Mouse (Mus musculus): ENCODE results near the gene Gm28729.
"Not testable (repeated sequence)": the region's sequence is repeated elsewhere in the genome, so short reads cannot be mapped to it uniquely, and the experiment has no call there.

Gene Gm28729

DNA sequence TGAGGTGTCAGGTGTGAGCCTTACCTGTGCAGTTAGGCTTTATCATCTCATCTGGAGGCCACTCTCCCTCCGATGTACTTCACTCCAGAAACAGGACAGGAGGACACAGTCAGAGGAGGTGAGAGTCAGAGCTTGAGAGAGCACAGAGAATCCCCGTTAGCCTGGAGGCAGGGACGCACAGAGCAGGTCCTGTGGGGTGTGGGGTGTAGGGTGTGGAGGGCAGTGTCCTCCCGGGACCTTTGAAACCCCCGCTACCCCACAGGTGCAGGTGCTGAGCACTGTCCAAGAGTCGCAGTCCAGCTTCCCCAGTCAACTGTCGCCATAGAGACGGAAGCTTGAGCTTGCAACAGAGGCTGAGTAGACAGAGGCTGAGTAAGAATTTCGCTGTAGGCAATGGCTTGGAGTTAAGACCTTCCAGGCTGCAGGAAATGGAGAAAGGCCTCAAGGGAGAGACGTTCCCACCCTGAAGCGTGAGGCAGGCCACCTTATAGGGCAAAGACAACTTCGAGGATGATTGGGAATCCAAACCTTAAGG is at the start of gene Gm28729:
Gm28729 (minus strand) TSS at position 293 of the 535 bp plus-strand sequence.
- DNase-seq (ENCODE audit: low read depth, low spot score): no peak
- H3K36me3 ChIP-seq (ENCODE audit: control insufficient read depth, insufficient read depth, low read length, poor library complexity, severe bottlenecking): no peaks in the 10 kb centered on the region
- no peaks in the 10 kb centered on the region for H3K27me3 ChIP-seq (ENCODE audit: control insufficient read depth, insufficient read depth, low read length, poor library complexity, severe bottlenecking)

DNA sequence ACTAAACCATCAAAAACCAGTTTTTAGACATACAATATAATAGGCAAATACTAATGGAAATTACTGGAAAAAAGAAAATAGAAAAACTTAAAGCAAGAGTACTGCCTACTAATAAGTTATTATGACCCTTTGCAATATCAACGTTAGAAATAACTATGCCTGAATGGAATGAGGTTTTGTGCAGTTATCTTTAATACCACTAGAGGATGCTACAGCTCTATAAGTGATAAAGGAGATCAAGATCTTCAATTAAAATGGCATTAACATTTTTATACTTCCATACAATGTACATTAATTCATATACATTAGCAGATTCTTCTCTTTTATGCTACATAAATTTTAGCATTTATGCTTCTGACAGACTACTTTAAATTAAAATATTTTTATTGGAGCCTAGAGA is 48.2 kb upstream of the Gm28729 start:
- H3K36me3 ChIP-seq (ENCODE audit: control insufficient read depth, insufficient read depth, low read length, poor library complexity, severe bottlenecking): peaks cover 17% of the 10 kb centered on the region
- DNase-seq (ENCODE audit: low read depth, low spot score): peak; percentile 64
- H3K27me3 ChIP-seq (ENCODE audit: control insufficient read depth, insufficient read depth, low read length, poor library complexity, severe bottlenecking): no peaks in the 10 kb centered on the region

DNA sequence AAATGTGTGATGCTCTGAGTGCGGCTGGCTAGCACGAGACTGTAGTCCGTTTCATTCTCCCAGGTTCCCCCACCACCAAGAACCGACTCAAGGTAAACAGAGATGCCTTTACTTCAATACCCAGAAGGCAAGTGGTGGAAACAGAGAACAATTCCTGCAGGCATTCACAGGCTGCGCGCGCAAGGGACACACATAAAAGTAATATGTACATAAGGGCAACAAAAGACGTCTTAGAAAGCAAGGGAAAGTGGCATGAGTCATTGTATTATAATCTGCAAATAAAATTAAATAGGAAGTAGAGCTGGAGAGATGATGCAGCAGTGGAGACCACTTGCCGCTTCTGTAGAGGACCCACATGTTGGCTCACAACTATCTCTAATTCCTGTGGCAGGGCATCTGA is 47.7 kb upstream of the Gm28729 start:
- DNase-seq (ENCODE audit: low read depth, low spot score): no peak
- Histone ChIP-seq H3K36me3 (ENCODE audit: control insufficient read depth, insufficient read depth, low read length, poor library complexity, severe bottlenecking) (peaks cover 18% of the 10 kb centered on the region), H3K27me3 (ENCODE audit: control insufficient read depth, insufficient read depth, low read length, poor library complexity, severe bottlenecking) (no peaks in the 10 kb centered on the region)

DNA sequence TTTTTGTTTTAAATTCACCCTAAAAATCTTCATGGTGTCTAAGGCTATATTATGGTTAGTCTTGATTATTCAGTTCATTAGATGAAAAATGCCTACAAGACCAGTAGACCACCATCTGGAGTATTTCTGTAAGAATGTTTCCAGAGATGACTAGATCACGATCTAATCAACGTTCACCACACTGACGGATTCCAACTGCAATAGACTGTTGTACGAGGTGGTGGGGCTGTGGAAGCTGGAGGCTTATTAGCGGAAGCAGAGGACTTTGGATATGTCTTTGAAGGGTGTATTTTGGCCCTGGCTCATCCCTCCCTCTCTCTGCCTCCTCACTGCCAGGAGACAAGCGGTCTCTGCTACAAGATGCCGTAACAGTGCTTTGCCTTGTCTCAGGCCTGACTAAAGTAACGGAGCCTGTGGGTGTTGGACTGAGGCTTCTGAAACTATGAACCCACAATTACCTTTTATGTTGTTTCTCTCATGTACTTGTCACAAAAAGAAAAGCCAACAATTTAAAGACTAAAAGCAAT is 41.5 kb upstream of the Gm28729 start:
- DNase-seq (ENCODE audit: low read depth, low spot score): no peak
- H3K36me3 ChIP-seq (ENCODE audit: control insufficient read depth, insufficient read depth, low read length, poor library complexity, severe bottlenecking): peaks cover 20% of the 10 kb centered on the region
- no peaks in the 10 kb centered on the region for H3K27me3 ChIP-seq (ENCODE audit: control insufficient read depth, insufficient read depth, low read length, poor library complexity, severe bottlenecking)

DNA sequence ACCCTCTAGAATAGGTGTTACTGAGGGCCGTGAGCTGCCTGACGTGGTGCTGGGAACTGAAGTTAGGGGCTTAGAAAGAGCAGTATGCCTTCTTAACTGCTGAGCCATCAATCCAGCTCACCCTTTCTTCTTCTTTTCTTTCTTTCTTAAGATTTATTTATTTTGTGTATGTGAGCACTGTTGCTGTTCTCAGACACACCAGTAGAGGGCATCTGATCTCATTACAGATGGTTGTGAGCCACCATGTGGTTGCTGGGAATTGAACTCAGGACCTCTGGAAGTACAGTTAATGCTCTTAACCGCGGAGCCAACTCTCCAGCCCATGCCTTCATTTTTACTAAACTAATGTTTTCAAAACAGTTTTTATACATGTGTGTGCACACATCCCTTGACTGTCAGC is 38.4 kb upstream of the Gm28729 start:
- no peak for DNase-seq (ENCODE audit: low read depth, low spot score)
- H3K36me3 ChIP-seq (ENCODE audit: control insufficient read depth, insufficient read depth, low read length, poor library complexity, severe bottlenecking): peaks cover 16% of the 10 kb centered on the region

DNA sequence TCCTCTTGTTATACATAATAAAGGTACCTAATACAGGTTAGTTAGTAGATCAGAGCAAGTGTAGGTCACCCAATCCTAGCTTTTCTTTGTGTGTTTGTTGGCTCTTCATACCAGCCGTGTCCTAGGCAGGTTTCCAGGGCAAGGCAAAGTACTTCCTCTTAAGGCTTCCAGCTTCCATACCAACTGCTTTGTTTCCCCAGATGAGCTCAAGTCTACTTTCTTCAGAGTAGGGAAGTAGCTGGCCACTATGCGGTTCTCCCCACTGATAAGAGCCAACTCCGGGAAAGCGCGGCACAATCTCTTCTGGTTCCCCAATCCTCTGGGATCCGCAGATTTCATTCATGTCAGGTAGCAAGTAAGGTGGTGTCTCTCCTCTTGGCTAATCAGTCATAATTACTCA is 34.1 kb upstream of the Gm28729 start:
- DNase-seq (ENCODE audit: low read depth, low spot score): no peak
- Histone ChIP-seq H3K27me3 (ENCODE audit: control insufficient read depth, insufficient read depth, low read length, poor library complexity, severe bottlenecking) (no peaks in the 10 kb centered on the region), H3K36me3 (ENCODE audit: control insufficient read depth, insufficient read depth, low read length, poor library complexity, severe bottlenecking) (peaks cover 8% of the 10 kb centered on the region)

More for the DNA sequence above, 38.4 kb upstream of the Gm28729 start:
- no peaks in the 10 kb centered on the region for H3K27me3 ChIP-seq (ENCODE audit: control insufficient read depth, insufficient read depth, low read length, poor library complexity, severe bottlenecking)

DNA sequence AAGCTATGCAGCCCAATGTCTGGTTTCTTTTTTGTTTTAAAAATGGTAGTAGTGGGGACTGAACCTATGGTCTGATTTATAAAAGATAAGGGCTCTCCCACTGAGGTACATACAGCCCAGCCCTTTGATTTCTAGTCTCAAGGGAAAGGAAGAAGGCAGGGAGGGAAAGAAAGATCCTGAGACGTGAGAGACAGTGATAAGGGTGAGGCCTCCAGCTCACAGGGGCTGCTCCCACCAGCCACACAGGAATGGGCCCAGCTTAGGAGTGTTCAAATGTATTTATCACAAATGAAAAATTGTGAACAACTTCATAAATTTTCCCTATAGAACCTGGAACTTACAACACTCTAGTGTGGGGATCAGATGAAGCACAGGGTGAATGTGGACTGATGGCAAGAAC is 33.5 kb upstream of the Gm28729 start:
- no peak for DNase-seq (ENCODE audit: low read depth, low spot score)
- Histone ChIP-seq H3K36me3 (ENCODE audit: control insufficient read depth, insufficient read depth, low read length, poor library complexity, severe bottlenecking) (peaks cover 8% of the 10 kb centered on the region), H3K27me3 (ENCODE audit: control insufficient read depth, insufficient read depth, low read length, poor library complexity, severe bottlenecking) (no peaks in the 10 kb centered on the region)

DNA sequence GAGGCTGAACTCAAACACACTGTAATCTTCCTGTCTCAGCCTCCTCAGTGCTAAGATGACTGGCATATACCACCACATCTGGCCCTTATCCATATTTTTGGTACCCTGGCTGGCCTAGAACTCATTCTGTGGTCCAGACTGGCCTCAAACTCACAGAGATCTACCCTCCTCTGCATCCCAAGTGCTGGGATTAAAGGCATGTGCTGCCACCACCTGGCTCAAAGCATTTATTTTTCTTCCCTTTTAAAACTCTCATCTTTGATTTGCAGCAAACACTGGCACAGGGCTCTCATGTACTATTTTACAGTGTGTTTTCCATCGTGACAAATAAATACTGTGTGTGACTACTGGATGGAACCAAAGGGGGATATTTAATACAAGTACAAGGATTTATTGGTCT is 29.0 kb upstream of the Gm28729 start:
- no peaks in the 10 kb centered on the region for H3K27me3 ChIP-seq (ENCODE audit: control insufficient read depth, insufficient read depth, low read length, poor library complexity, severe bottlenecking)
- H3K36me3 ChIP-seq (ENCODE audit: control insufficient read depth, insufficient read depth, low read length, poor library complexity, severe bottlenecking): peaks cover 8% of the 10 kb centered on the region; the same call in 1 of the 2 replicates
- DNase-seq (ENCODE audit: low read depth, low spot score): no peak

DNA sequence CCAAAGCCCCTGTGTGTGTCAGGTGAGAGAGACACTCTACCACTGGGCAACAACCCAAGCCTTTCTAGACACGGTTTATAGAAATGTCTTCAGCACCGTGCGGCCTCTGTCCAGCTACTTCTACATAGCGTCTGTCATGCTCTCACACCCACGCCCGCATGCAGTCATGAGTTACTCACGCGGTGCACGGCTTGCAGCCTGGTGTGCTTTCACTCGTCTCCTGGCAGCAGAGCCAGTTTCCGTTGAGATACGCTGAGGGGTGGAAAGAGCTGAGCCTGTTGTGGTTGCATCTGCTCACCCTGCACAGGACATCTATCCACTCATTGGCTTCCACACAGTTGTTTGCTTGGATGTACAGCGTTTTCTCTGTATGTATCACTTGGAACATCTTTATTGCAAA is 20.3 kb upstream of the Gm28729 start:
- H3K27me3 ChIP-seq (ENCODE audit: control insufficient read depth, insufficient read depth, low read length, poor library complexity, severe bottlenecking): no peaks in the 10 kb centered on the region
- DNase-seq (ENCODE audit: low read depth, low spot score): no peak

DNA sequence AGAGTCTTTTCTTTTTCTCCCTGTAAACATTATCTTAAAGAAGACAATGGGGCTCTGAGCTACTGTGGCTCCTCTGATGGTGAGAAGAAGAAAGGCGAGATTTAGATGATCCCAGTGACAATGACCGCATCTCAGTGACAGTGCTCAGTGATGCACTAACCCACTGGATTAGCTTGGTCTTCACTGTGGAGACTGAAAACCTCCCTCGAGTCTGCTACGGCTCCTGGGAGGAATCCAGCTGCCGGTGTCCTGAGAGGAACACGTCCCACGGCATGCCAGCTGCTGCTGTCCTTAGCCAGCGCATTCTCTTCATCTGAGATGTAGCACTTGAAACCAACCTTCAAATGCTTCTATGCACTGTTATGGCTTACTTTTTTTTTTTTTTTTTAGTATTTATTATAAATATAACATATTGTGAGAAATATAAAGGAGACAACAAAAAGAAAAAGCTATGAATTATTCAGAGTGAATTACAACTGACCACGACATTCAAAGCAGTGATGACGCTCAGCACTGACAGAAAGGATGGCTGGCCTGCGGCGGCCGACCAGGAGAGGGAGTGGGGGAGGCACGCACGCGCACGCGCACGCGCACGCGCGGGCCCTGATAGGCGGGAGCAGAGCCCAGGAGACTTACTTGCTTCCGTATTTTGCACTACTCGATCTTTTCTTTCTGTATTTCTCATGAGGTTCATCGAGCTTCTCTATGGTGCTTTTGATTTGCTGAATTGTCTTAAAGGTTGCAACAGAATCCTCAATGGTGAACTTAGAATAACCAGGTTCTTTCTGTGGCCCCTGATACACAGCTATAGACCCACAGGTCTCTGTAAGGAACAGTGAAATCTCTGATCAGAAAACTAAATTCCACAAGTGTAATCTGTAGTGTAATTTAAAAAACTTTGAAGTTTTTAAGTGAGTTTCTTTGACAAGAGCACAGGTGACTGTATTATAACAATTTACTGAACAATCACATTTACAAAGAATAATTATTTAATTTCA is 18.9 kb upstream of the Gm28729 start:
- H3K36me3 ChIP-seq (ENCODE audit: control insufficient read depth, insufficient read depth, low read length, poor library complexity, severe bottlenecking): 0 out of 2 replicates have a peak, but pooled peaks cover 3% of the 10 kb centered on the region
- DNase-seq (ENCODE audit: low read depth, low spot score): peak; percentile 81

More for the DNA sequence above, 20.3 kb upstream of the Gm28729 start:
- 0 out of 2 replicates have a peak, but pooled peaks cover 3% of the 10 kb centered on the region for H3K36me3 ChIP-seq (ENCODE audit: control insufficient read depth, insufficient read depth, low read length, poor library complexity, severe bottlenecking)

DNA sequence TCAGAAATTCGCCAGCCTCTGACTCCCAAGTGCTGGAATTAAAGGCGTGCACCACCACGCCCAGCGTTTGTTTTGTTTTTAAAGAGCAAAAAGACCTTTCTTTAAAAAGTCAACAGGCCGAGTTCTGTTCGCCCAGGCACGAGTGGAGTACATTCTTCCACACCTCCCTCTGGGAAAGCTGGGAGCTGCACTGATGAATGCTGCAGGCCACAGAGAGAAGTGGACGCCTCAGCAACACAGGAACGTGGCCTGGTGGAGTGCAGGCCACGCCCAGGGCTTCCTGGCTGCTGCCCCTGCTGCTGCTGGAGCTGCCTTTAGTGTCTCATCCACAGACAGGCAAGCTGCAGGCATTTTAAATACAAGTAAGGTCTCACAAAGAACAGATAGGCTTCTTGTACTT is 13.9 kb upstream of the Gm28729 start:
- no peak for DNase-seq (ENCODE audit: low read depth, low spot score)
- Histone ChIP-seq H3K36me3 (ENCODE audit: control insufficient read depth, insufficient read depth, low read length, poor library complexity, severe bottlenecking) (no peaks in the 10 kb centered on the region), H3K27me3 (ENCODE audit: control insufficient read depth, insufficient read depth, low read length, poor library complexity, severe bottlenecking) (no peaks in the 10 kb centered on the region)

More for the DNA sequence above, 18.9 kb upstream of the Gm28729 start:
- H3K27me3 ChIP-seq (ENCODE audit: control insufficient read depth, insufficient read depth, low read length, poor library complexity, severe bottlenecking): no peaks in the 10 kb centered on the region

DNA sequence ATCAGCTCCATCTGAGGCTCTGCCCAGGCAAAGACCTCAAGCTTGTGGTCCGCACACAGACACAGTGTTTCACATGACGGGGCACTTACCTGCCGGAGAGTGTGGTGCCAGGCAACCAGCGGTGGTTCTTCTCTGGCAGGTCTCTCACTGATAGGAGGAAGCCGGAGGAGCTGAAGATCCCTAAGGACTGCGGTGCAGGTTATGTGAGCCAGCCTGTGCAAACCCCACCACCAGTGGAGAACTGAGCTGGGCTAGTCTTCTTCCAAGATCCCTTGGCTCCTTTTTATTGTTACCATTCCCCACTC is 12.5 kb upstream of the Gm28729 start:
- DNase-seq (ENCODE audit: low read depth, low spot score): no peak
- H3K27me3 ChIP-seq (ENCODE audit: control insufficient read depth, insufficient read depth, low read length, poor library complexity, severe bottlenecking): no peaks in the 10 kb centered on the region
- no peaks in the 10 kb centered on the region for H3K36me3 ChIP-seq (ENCODE audit: control insufficient read depth, insufficient read depth, low read length, poor library complexity, severe bottlenecking)

DNA sequence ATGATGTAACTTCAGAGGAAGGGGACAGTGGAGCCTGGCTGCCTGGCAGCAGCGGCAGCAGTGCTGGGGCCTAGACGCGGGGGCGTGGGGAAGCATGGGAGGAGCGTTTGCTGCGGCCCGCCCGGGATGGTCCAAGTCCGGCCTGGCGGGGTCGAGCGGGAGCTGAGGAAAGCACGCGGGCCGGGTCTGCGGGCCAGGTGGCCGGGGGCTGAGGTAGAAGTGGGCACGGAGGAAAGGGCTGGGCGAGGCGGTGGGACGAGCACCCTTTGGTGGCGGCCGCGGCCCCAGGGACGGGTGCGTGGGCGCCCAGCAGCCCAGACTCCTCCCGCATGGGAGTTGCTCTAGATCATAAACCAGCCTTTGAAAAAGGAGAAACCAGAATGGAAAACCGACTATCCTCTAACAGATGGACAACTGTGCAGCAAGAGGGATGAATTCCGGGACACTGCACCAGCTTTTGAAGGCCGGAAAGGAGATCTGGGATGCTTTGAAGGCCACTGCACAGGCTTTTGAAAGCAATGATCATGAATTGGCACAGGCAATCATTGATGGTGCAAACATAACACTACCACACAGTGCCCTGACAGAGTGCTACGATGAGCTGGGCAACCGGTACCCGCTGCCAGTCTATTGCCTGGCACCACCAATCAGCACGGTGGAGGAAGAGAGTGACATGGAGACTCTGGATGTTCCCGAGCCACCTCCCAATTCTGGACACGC is 12.0 kb upstream of the Gm28729 start:
- DNase-seq (ENCODE audit: low read depth, low spot score): peak; percentile 11
- no peaks in the 10 kb centered on the region for H3K36me3 ChIP-seq (ENCODE audit: control insufficient read depth, insufficient read depth, low read length, poor library complexity, severe bottlenecking)

DNA sequence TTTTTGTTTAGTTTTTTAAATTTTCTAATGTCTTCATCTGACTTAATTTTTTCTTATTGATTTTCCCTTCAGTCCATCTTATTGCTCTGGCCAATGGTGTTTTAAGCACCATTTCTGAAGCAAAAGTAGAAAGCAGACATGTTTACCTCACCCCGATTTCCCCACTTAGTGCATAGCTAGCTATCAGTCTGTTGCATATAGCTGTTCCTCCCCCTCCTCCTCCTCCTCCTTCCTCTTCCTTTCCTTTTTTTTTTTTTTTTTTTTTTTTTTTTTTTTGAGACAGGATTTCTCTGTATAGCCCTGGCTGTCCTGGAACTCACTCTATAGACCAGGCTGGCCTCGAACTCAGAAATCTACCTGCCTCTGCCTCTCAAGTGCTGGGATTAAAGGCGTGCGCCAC is 11.0 kb upstream of the Gm28729 start:
- H3K36me3 ChIP-seq (ENCODE audit: control insufficient read depth, insufficient read depth, low read length, poor library complexity, severe bottlenecking); DNase-seq (ENCODE audit: low read depth, low spot score); H3K27me3 ChIP-seq (ENCODE audit: control insufficient read depth, insufficient read depth, low read length, poor library complexity, severe bottlenecking): not testable (repeated sequence)

More for the DNA sequence above, 12.0 kb upstream of the Gm28729 start:
- no peaks in the 10 kb centered on the region for H3K27me3 ChIP-seq (ENCODE audit: control insufficient read depth, insufficient read depth, low read length, poor library complexity, severe bottlenecking)

DNA sequence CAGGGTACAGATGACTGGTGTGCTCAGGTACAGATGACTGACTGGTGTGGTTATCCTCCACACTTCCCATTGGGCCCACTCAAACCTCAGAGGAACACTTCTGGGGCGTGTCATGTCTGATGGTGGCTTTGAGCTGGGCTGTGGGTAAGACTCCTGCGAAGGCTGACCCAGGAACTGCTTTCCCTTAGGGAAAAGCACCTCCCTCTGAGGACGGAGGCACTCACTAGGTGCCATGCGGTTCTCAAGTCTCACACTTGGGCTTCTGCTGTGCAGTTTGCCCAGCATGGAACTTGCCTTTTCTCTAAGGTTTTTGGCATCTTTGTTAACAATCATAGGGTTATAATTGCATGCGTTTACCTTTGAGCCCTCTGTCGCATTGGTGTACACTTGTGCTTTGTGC is 10.4 kb upstream of the Gm28729 start:
- DNase-seq (ENCODE audit: low read depth, low spot score): no peak
- Histone ChIP-seq H3K27me3 (ENCODE audit: control insufficient read depth, insufficient read depth, low read length, poor library complexity, severe bottlenecking) (no peaks in the 10 kb centered on the region), H3K36me3 (ENCODE audit: control insufficient read depth, insufficient read depth, low read length, poor library complexity, severe bottlenecking) (no peaks in the 10 kb centered on the region)
